Mouse (Mus musculus) neural tube, embryonic 12.5 days (tissue): Measurements from ENCODE around the gene Taar3. TPM values are rescaled to one million over a fixed set of nuclear protein-coding genes. Genes with fewer than 3 reads are reported as not detected.

Experiments used
- ATAC-seq: fragments of 200-750 bp; cut with Nextera tagmentation; 2 replicates; pipeline ENCODE4 v1.8.0; 2017; ENCODE audit warnings: low read depth, mild to moderate bottlenecking, moderate TSS enrichment, moderate library complexity; ENCODE audit not compliant: low FRiP score
- H3K27ac ChIP-seq: fragments of 300-500 bp; sonication (generic); 2 replicates; pipeline ENCODE4 v1.5.1; 2016
- H3K27me3 ChIP-seq: fragments of 300-500 bp; sonication (generic); replicated peaks from 2 replicates; pipeline ENCODE4 v1.6.1; 2016; ENCODE audit warnings: mild to moderate bottlenecking
- H3K36me3 ChIP-seq: fragments of 300-500 bp; sonication (generic); 2 replicates; pipeline ENCODE4 v1.6.1; 2016; ENCODE audit warnings: mild to moderate bottlenecking
- H3K4me1 ChIP-seq: fragments of 300-500 bp; sonication (generic); 2 replicates; pipeline ENCODE4 v1.6.1; 2016
- H3K4me2 ChIP-seq: fragments of 300-500 bp; sonication (generic); replicated peaks from 2 replicates; pipeline ENCODE4 v1.6.1; 2016; ENCODE audit warnings: mild to moderate bottlenecking
- H3K4me3 ChIP-seq: fragments of 300-500 bp; sonication (generic); 2 replicates; pipeline ENCODE4 v1.5.1; 2016
- H3K9ac ChIP-seq: fragments of 300-500 bp; sonication (generic); 2 replicates; pipeline ENCODE4 v1.6.1; 2016; ENCODE audit warnings: mild to moderate bottlenecking
- H3K9me3 ChIP-seq: fragments of 300-500 bp; sonication (generic); 2 replicates; pipeline ENCODE4 v1.6.1; 2016; ENCODE audit warnings: mild to moderate bottlenecking
- WGBS: fragments of 180-500 bp; shearing (Covaris S2); methylation state at CpG from one replicate; pipeline ENCODE4 v1.1.7; 2016; 5-methylcytosine and 5-hydroxymethylcytosine counted together
- polyA plus RNA-seq: library from polyadenylated mRNA; unstranded; fragments of >200 nt; fragmentation: Nextera tagmentation; extraction: Ambion mirVana; gene quantifications from 2 replicates; pipeline ENCODE4 v1.2.1, GENCODE M21; 2016

The Taar3 gene
- not detected in 2 replicates for polyA plus RNA-seq

DNA sequence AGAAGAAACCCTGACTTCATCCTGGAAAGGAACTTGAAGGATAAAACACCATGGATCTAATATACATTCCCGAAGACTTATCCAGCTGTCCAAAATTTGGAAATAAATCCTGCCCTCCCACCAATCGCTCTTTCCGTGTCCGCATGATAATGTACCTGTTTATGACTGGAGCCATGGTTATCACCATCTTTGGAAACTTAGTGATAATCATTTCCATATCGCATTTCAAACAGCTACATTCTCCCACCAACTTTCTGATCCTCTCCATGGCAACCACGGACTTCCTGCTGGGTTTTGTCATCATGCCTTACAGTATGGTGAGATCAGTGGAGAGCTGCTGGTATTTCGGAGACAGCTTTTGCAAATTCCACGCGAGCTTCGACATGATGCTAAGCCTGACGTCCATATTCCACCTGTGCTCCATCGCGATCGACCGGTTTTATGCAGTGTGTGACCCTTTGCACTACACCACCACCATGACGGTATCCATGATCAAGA, at the start of gene Taar3:
Gene Taar3 (plus strand): TSS at position 51 of the 498 bp plus-strand sequence.
- no peak for ATAC-seq
- no peaks in the 10 kb centered on the region for H3K27me3 ChIP-seq
- no peak within 1 kb of the TSS for H3K27ac ChIP-seq
- 91% methylated on average over 16 of the region's 16 CpGs for WGBS
- H3K4me3 ChIP-seq = no peak within 1 kb of the TSS
- H3K36me3 ChIP-seq = no peaks in the 10 kb centered on the region
- no peak within 1 kb of the TSS for H3K4me2 ChIP-seq
- no peak within 1 kb of the TSS for H3K9ac ChIP-seq
- no peaks in the 10 kb centered on the region for H3K4me1 ChIP-seq
- H3K9me3 ChIP-seq = no peaks in the 10 kb centered on the region

- WGBS = 61% methylated on average over 3 of the region's 3 CpGs
- no peak for ATAC-seq
Measured at GRCm38 (mm10) chr10:23901119-23901518, 48.2 kb upstream of the Taar3 start.

DNA sequence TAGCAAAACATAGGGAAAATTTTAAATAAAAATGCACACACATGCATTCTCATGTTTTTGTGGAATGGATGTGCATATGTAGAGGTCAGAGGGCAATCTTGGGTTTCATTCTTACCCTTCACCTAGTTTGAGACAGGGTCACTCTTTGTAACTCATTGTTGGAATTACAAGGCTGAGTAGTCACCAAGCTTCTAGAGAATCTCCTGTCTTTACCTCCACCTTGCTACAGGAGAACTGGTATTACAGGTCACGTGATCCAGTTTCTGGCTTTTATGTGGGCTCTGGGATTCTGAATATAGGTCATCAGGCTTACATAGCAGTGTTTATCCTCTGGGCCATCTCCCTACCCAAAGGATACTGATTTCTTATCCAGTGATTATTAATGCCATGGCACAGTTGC, 43.7 kb upstream of the Taar3 start:
- H3K4me2 ChIP-seq = no peak overlapping the region
- no peaks in the 10 kb centered on the region for H3K27me3 ChIP-seq
- no peaks in the 10 kb centered on the region for H3K36me3 ChIP-seq
- H3K9me3 ChIP-seq = no peaks in the 10 kb centered on the region
- H3K4me1 ChIP-seq = no peaks in the 10 kb centered on the region
- WGBS = 94% methylated on average over 1 of the region's 1 CpGs
- no peak overlapping the region for H3K27ac ChIP-seq
- no peak overlapping the region for H3K9ac ChIP-seq
- H3K4me3 ChIP-seq = no peak overlapping the region
- ATAC-seq = no peak

More at GRCm38 (mm10) chr10:23901119-23901518, 48.2 kb upstream of the Taar3 start:
- H3K4me2 ChIP-seq = no peak overlapping the region
- H3K9ac ChIP-seq = no peak overlapping the region
- no peaks in the 10 kb centered on the region for H3K27me3 ChIP-seq
- H3K27ac ChIP-seq = no peak overlapping the region
- no peaks in the 10 kb centered on the region for H3K9me3 ChIP-seq
- H3K4me3 ChIP-seq = no peak overlapping the region
- no peaks in the 10 kb centered on the region for H3K36me3 ChIP-seq
- H3K4me1 ChIP-seq = no peaks in the 10 kb centered on the region

DNA sequence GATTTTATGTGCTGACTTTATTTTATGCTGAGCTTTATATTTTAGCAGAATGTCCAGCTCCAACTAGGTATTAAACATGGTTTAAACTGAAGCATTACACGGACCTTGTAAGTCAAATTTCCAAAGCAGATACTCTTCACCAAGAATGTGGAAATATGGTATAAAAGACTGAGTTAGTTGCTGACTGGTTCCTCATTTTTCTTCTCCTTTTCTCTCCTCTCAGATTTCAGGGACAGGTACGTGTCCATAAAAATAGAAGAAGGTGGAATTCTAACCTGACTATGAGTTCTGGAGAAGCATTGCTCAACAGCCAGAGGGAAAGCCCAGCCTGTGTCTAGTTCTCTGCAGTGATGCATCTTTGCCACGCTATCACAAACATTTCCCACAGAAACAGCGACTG, 29.3 kb upstream of the Taar3 start, which contains the start of gene Taar1:
Gene Taar1 (plus strand): TSS at position 301 of the 400 bp plus-strand sequence.
- Histone ChIP-seq H3K4me3 (no peak within 1 kb of the TSS), H3K4me2 (no peak within 1 kb of the TSS), H3K9me3 (no peaks in the 10 kb centered on the region), H3K27me3 (no peaks in the 10 kb centered on the region), H3K4me1 (no peaks in the 10 kb centered on the region), H3K36me3 (no peaks in the 10 kb centered on the region), H3K27ac (no peak within 1 kb of the TSS), H3K9ac (no peak within 1 kb of the TSS)
- ATAC-seq = no peak
- 89% methylated on average over 4 of the region's 4 CpGs for WGBS

GRCm38 (mm10) chr10:23922468-23922867, 26.9 kb upstream of the Taar3 start:
- no peak overlapping the region for H3K4me2 ChIP-seq
- H3K27ac ChIP-seq = no peak overlapping the region
- H3K36me3 ChIP-seq = no peaks in the 10 kb centered on the region
- no peaks in the 10 kb centered on the region for H3K4me1 ChIP-seq
- 59% methylated on average over 3 of the region's 3 CpGs for WGBS
- H3K4me3 ChIP-seq = no peak overlapping the region
- H3K9ac ChIP-seq = no peak overlapping the region
- no peaks in the 10 kb centered on the region for H3K9me3 ChIP-seq
- no peaks in the 10 kb centered on the region for H3K27me3 ChIP-seq
- no peak for ATAC-seq

DNA sequence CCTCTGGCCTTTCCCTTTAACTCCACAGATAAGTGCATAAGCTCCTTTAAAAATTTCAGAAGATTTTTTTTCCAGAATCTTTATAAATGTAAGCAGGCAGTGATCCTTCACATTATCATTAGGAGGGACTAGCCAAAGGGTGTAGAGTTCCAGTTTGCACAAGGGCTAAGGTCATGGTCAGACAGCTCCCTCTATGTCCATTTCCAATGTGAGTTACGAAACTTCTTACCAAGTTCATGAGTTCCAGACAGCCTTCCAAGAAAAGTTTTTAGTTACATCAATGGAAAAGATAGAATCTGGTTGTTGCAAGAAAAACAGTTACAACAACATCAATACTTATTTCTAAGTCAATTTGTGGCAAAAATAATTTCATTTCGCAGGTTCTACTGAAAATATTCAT, 25.4 kb upstream of the Taar3 start:
- H3K9ac ChIP-seq = no peak overlapping the region
- no peaks in the 10 kb centered on the region for H3K36me3 ChIP-seq
- H3K4me1 ChIP-seq = no peaks in the 10 kb centered on the region
- 85% methylated on average over 2 of the region's 2 CpGs for WGBS
- no peak overlapping the region for H3K27ac ChIP-seq
- no peaks in the 10 kb centered on the region for H3K27me3 ChIP-seq
- no peak for ATAC-seq
- H3K4me3 ChIP-seq = no peak overlapping the region
- H3K4me2 ChIP-seq = no peak overlapping the region
- no peaks in the 10 kb centered on the region for H3K9me3 ChIP-seq

DNA sequence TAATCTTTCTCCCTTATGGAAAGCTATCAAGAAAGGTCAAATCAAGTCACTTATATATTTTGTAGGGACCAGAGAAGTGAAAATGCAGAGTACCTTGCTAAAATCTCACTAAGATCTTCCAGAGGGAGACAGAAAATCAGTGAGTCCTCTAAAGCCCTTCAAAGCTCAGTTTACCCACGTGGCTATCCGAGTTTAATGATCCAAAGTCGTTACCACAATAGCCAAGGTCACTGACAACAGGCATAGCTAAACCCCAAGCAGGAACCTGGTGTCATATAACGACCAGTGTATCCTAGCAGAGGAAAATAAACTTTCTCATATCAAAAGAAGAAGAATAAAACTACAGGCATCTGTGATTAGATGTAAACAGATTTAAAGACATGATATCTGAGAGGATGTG, 11.7 kb upstream of the Taar3 start:
- no peak overlapping the region for H3K4me2 ChIP-seq
- 29% methylated on average over 4 of the region's 4 CpGs for WGBS

DNA sequence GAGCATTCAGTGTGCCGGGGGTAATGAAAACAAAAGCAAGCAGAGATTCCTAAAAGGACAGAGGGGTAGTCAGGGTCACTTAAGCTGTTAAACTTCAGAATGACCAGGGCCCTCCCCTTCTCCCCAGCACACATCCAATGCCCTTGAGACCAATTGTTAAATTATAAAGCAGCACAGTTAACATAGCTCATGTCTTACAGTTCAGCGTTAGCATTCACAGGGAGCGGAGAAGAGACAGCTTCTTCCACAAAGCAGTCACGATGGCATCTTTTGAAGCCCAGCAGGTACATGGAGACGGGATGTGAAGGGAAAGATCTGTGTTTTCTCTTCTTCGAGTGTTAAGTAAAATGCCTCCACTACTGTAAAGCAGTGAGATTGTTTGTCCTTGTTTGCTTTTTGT, 11.0 kb upstream of the Taar3 start, which contains the start of gene Taar2:
Gene Taar2 (plus strand): TSS at position 261 of the 400 bp plus-strand sequence.
- Histone ChIP-seq H3K4me1 (no peaks in the 10 kb centered on the region), H3K9ac (no peak within 1 kb of the TSS), H3K9me3 (no peaks in the 10 kb centered on the region), H3K27me3 (no peaks in the 10 kb centered on the region), H3K4me3 (no peak within 1 kb of the TSS), H3K36me3 (no peaks in the 10 kb centered on the region), H3K27ac (no peak within 1 kb of the TSS), H3K4me2 (peak within 1 kb of the TSS; percentile 39; the same call in 1 of the 2 replicates)
- WGBS = 21% methylated on average over 6 of the region's 6 CpGs
- no peak for ATAC-seq

More for the DNA sequence above, 11.7 kb upstream of the Taar3 start:
- Histone ChIP-seq H3K4me3 (no peak overlapping the region), H3K9me3 (no peaks in the 10 kb centered on the region), H3K27me3 (no peaks in the 10 kb centered on the region), H3K27ac (no peak overlapping the region), H3K4me1 (no peaks in the 10 kb centered on the region), H3K9ac (no peak overlapping the region), H3K36me3 (no peaks in the 10 kb centered on the region)
- no peak for ATAC-seq

GRCm38 (mm10) chr10:23942465-23942864, 6.9 kb upstream of the Taar3 start:
- no peaks in the 10 kb centered on the region for H3K9me3 ChIP-seq
- H3K36me3 ChIP-seq = no peaks in the 10 kb centered on the region
- no peaks in the 10 kb centered on the region for H3K4me1 ChIP-seq
- no peak overlapping the region for H3K27ac ChIP-seq
- H3K27me3 ChIP-seq = no peaks in the 10 kb centered on the region
- no peak overlapping the region for H3K9ac ChIP-seq
- H3K4me2 ChIP-seq = no peak overlapping the region
- H3K4me3 ChIP-seq = no peak overlapping the region
- 80% methylated on average over 5 of the region's 5 CpGs for WGBS
- no peak for ATAC-seq

DNA sequence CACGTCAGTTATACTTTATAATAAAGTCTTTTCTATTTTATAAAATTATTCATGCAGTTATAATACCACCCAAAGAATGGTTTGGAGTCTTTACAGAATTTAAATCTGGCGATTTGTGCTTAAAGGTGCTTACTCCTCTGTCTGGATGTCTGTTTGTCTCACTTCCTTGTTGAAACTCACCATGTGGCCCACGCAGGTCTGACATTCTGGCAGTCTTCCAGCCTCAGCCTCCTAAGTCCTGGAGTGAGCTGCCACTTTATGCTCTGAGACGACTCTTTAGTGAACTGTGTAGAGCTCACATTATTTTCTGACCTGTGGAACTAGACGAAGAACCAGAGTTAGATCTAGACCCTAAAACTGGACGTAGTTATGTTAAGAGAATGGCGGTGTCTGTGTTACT, 1.3 kb upstream of the Taar3 start:
- Histone ChIP-seq H3K36me3 (no peaks in the 10 kb centered on the region), H3K9ac (no peak overlapping the region), H3K27me3 (no peaks in the 10 kb centered on the region), H3K4me2 (no peak overlapping the region), H3K27ac (no peak overlapping the region), H3K4me3 (no peak overlapping the region), H3K9me3 (no peaks in the 10 kb centered on the region), H3K4me1 (no peaks in the 10 kb centered on the region)
- ATAC-seq = no peak
- 79% methylated on average over 7 of the region's 7 CpGs for WGBS

DNA sequence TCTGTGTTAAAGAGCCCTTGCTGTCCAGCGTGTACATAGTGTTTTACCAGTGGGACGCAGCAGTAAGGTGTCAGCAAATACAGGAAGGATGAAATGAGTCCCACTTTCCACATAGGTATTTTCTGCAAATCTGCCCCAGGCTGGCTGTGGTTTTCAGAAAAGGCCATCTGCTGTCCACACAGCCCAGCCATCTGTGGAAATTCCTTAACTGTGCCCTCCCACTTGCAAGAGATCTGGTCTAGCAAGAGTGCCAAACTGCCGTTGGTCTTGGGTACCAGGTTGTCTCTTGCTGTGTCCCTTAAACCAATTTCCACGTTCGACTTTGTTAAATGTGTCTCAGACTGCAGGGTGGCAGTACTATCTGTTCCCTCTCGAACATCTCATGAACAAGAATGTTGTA, 2.4 kb downstream of the Taar3 start:
- H3K36me3 ChIP-seq = no peaks in the 10 kb centered on the region
- no peaks in the 10 kb centered on the region for H3K4me1 ChIP-seq
- ATAC-seq = no peak
- no peak overlapping the region for H3K4me3 ChIP-seq
- H3K27ac ChIP-seq = no peak overlapping the region
- H3K9ac ChIP-seq = no peak overlapping the region
- no peak overlapping the region for H3K4me2 ChIP-seq
- H3K27me3 ChIP-seq = no peaks in the 10 kb centered on the region
- 87% methylated on average over 6 of the region's 6 CpGs for WGBS
- no peaks in the 10 kb centered on the region for H3K9me3 ChIP-seq

DNA sequence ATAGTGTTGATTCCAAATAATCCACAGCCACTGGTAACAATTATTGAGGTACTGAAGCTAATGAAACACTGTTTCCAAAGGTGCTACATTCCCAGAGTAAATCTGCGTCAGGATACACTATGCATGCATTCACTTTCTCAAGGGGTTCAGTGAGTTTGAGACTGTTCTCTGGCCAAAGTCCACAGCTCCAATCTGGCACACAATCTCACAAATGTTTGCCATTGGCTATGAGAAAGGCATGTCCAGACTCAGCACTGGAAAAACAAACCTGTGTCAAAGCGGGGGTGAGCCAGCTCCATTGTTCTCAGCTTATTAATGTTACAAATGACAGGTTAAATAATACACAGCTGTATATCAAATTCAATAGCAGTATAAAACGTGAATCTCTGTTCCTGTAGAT, 9.7 kb downstream of the Taar3 start:
- H3K4me2 ChIP-seq = no peak overlapping the region
- H3K36me3 ChIP-seq = no peaks in the 10 kb centered on the region
- ATAC-seq = no peak
- 64% methylated on average over 3 of the region's 3 CpGs for WGBS
- H3K9ac ChIP-seq = no peak overlapping the region
- no peaks in the 10 kb centered on the region for H3K9me3 ChIP-seq
- no peak overlapping the region for H3K4me3 ChIP-seq
- no peaks in the 10 kb centered on the region for H3K4me1 ChIP-seq
- H3K27ac ChIP-seq = no peak overlapping the region
- H3K27me3 ChIP-seq = no peaks in the 10 kb centered on the region

GRCm38 (mm10) chr10:23960444-23960915, 11.1 kb downstream of the Taar3 start, which contains the start of gene Taar4:
TSS of gene Taar4 (plus strand) at chr10:23960494.
- no peaks in the 10 kb centered on the region for H3K4me1 ChIP-seq
- H3K9me3 ChIP-seq = no peaks in the 10 kb centered on the region
- no peaks in the 10 kb centered on the region for H3K36me3 ChIP-seq
- no peak within 1 kb of the TSS for H3K4me2 ChIP-seq
- no peaks in the 10 kb centered on the region for H3K27me3 ChIP-seq
- WGBS = 89% methylated on average over 13 of the region's 13 CpGs
- H3K9ac ChIP-seq = no peak within 1 kb of the TSS
- no peak for ATAC-seq
- H3K27ac ChIP-seq = no peak within 1 kb of the TSS
- no peak within 1 kb of the TSS for H3K4me3 ChIP-seq
